8 mouse cellular contexts compared by ENCODE assay signal in the genomic region with DNA sequence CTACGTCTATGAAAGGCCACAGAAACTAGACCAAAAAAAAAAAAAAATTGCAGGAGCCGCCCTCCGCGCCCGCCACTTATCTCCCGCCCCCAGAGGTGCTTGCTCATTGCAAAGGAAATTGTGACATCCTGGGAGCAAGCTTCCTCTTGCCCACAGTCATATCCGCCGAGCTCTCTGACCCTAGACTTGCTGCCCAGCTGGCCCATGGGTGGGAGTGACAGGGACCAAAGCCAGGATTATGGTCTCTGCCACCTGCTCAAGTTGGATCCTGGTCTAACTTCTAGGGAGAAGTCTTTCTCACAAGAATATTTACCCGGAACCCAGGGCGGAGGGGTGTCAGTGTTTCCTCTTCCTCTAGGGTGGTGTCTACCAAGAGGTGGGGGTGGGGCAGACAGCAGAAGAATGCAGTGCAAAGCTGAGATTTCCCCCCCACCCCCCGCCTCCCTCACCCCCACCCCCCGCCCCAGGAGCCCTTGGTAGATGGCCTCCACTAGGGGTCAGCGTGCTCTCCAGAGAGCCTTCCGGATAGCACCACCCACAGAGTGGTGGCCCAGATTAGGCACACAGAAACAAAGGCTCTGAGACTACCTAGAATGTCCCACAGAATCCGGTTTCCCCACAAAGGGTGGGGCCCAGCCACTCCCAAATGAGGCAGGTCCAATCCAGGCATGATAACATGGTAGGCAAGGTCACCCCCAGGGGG. TPM values are rescaled to one million over a fixed set of nuclear protein-coding genes. Genes with fewer than 3 reads are reported as not detected.
DNase-seq lines count a peak whose midpoint lies in the region; ATAC-seq and TF ChIP-seq lines count a peak whose summit lies in the region.

No protein-coding gene starts in this region.

- H3K36me3 ChIP-seq in liver, embryonic 14.5 days (replicated peaks; ENCODE audit: control insufficient read depth, insufficient read depth, low read depth), result no peaks in the 10 kb centered on the region
- H3K36me3 ChIP-seq in small intestine, adult 2 months (ENCODE audit: control insufficient read depth, insufficient read depth, low read length), result no peaks in the 10 kb centered on the region

- TF ChIP-seq CTCF in liver, embryonic 14.5 days (IDR thresholded peaks at IDR 0.05; ENCODE audit: low read depth), result peak; percentile 59
- TF ChIP-seq CTCF in small intestine, adult 2 months (IDR thresholded peaks at IDR 0.05; ENCODE audit: extremely low read depth, insufficient read length, insufficient replicate concordance, low read depth, low read length), result no peak

- H3K4me3 ChIP-seq in liver, embryonic 14.5 days (ENCODE audit: insufficient read depth in 1 of 2, low read depth in 2 of 2, low read length in 2 of 2), result peak overlapping the region; percentile 44 to 61
- H3K4me3 ChIP-seq in small intestine, adult 2 months (ENCODE audit: low read depth, low read length), result peak overlapping the region; percentile 35

- DNase-seq in adrenal gland, adult 2 months, result peak; percentile 62
- no peak for DNase-seq in adrenal gland, postnatal 25 days
- DNase-seq in 3134 (ENCODE audit: extremely low read depth, insufficient read length, low spot score), result peak; percentile 68
- peak; percentile 85 for DNase-seq in c-Kit-positive CD71-positive TER-119-positive erythroid progenitor cells, embryonic 14.5 days (ENCODE audit: low spot score)
- peak; percentile 66 for DNase-seq in heart, postnatal 4 days
- peak; percentile 80 to 84 (median 80) for DNase-seq in liver, embryonic 14.5 days (ENCODE audit: low read depth in 3 of 3, low spot score in 3 of 3)
- no peak for DNase-seq in left cerebral cortex, adult 11 months (ENCODE audit: low spot score)

- peak overlapping the region; percentile 80 for H3K27ac ChIP-seq in liver, embryonic 14.5 days
- H3K27ac ChIP-seq in small intestine, adult 2 months (ENCODE audit: insufficient read depth, low read depth, low read length), result peak overlapping the region; percentile 82

- H3K9ac ChIP-seq in liver, embryonic 14.5 days (replicated peaks), result peak overlapping the region; percentile 59

- no peaks in the 10 kb centered on the region for H3K9me3 ChIP-seq in liver, embryonic 14.5 days (ENCODE audit: control insufficient read depth, low read length)

- H3K27me3 ChIP-seq in liver, embryonic 14.5 days (ENCODE audit: control insufficient read depth, insufficient read depth, low read length), result no peaks in the 10 kb centered on the region
- H3K27me3 ChIP-seq in small intestine, adult 2 months (ENCODE audit: control insufficient read depth, insufficient read depth, low read length), result no peaks in the 10 kb centered on the region

- 4% methylated on average over 15 of the region's 15 CpGs for WGBS in liver, embryonic 14.5 days (ENCODE audit: insufficient replicate concordance)
- 9% methylated on average over 15 of the region's 15 CpGs for WGBS in small intestine, adult 2 months

- no peak for TF ChIP-seq POLR2A in small intestine, adult 2 months (IDR thresholded peaks at IDR 0.05; ENCODE audit: low read depth, low read length)

- H3K4me2 ChIP-seq in liver, embryonic 14.5 days (ENCODE audit: low read depth), result peak overlapping the region; percentile 77

- peak; percentile 73 for TF ChIP-seq EP300 in liver, embryonic 14.5 days (IDR thresholded peaks at IDR 0.05; ENCODE audit: low read depth)

- H3K4me1 ChIP-seq in liver, embryonic 14.5 days (replicated peaks; ENCODE audit: control insufficient read depth in 2 of 2, insufficient read depth in 2 of 2, low read length in 1 of 2), result peaks cover 73 to 82% of the 10 kb centered on the region in 2 experiments
- peaks cover 56% of the 10 kb centered on the region for H3K4me1 ChIP-seq in small intestine, adult 2 months (ENCODE audit: control insufficient read depth, insufficient read depth, insufficient read length, low read length)

- peak; percentile 73 for ATAC-seq in liver, embryonic 14.5 days (ENCODE audit: insufficient read depth)

RNA-seq across cellular contexts. Expression of a gene that starts 10.9 kb away (rescaled TPM):
- 10 to 100 TPM in 1 of 2 experiments, 1 to 10 TPM in 1; 8.2 to 22.7 TPM for total RNA-seq in adrenal gland, adult 2 months (2021)
- polyA plus RNA-seq in adrenal gland, adult 2 months (2012; rRNA removed), result 41.1 and 56.8 TPM in 2 replicates
- total RNA-seq in adrenal gland, postnatal 25 days (2021), result 17.7 and 24.6 TPM in 2 replicates
- 10 to 100 TPM; 16.4 to 17.5 TPM for total RNA-seq in heart, postnatal 4 days (2021)
- polyA plus RNA-seq in liver, embryonic 14.5 days (2012; rRNA removed), result 8.3 and 11.1 TPM in 2 replicates
- polyA plus RNA-seq in liver, embryonic 14.5 days (2014; fragmentation: Nextera tagmentation; extraction: Ambion mirVana), result 3.8 and 5.2 TPM in 2 replicates
- polyA plus RNA-seq in small intestine, adult 2 months (2012; rRNA removed), result 25.3 and 40.8 TPM in 2 replicates

RNA-seq across cellular contexts. Expression of a gene that starts 29.7 kb away (rescaled TPM):
- total RNA-seq in adrenal gland, adult 2 months (2021), result not detected
- polyA plus RNA-seq in adrenal gland, adult 2 months (2012; rRNA removed), result 0.40 TPM in 1 of 2 replicates, not detected in the other
- total RNA-seq in adrenal gland, postnatal 25 days (2021), result not detected in 2 replicates
- total RNA-seq in heart, postnatal 4 days (2021), result not detected
- polyA plus RNA-seq in liver, embryonic 14.5 days (2012; rRNA removed), result not detected in 2 replicates
- not detected in 2 replicates for polyA plus RNA-seq in liver, embryonic 14.5 days (2014; fragmentation: Nextera tagmentation; extraction: Ambion mirVana)
- not detected in 2 replicates for polyA plus RNA-seq in small intestine, adult 2 months (2012; rRNA removed)

RNA-seq across cellular contexts. Expression of a gene that starts 34.6 kb away (rescaled TPM):
- total RNA-seq in adrenal gland, adult 2 months (2021), result 10 to 100 TPM; 24.9 to 26.7 TPM
- polyA plus RNA-seq in adrenal gland, adult 2 months (2012; rRNA removed), result 21.8 and 24.6 TPM in 2 replicates
- 32.7 and 34.1 TPM in 2 replicates for total RNA-seq in adrenal gland, postnatal 25 days (2021)
- 10 to 100 TPM; 29.1 to 33.8 TPM for total RNA-seq in heart, postnatal 4 days (2021)
- polyA plus RNA-seq in liver, embryonic 14.5 days (2012; rRNA removed), result 33.8 and 34.0 TPM in 2 replicates
- polyA plus RNA-seq in liver, embryonic 14.5 days (2014; fragmentation: Nextera tagmentation; extraction: Ambion mirVana), result 25.9 and 32.3 TPM in 2 replicates
- 7.2 and 7.9 TPM in 2 replicates for polyA plus RNA-seq in small intestine, adult 2 months (2012; rRNA removed)

RNA-seq across cellular contexts. Expression of a gene that starts 37.4 kb away (rescaled TPM):
- total RNA-seq in adrenal gland, adult 2 months (2021), result 10 to 100 TPM; 10.2 to 14.2 TPM
- polyA plus RNA-seq in adrenal gland, adult 2 months (2012; rRNA removed), result 13.0 and 14.1 TPM in 2 replicates
- 9.2 and 13.0 TPM in 2 replicates for total RNA-seq in adrenal gland, postnatal 25 days (2021)
- 1 to 10 TPM; 1.1 to 1.5 TPM for total RNA-seq in heart, postnatal 4 days (2021)
- 0.11 and 0.14 TPM in 2 replicates for polyA plus RNA-seq in liver, embryonic 14.5 days (2012; rRNA removed)
- 0.19 and 0.20 TPM in 2 replicates for polyA plus RNA-seq in liver, embryonic 14.5 days (2014; fragmentation: Nextera tagmentation; extraction: Ambion mirVana)
- 0.30 TPM in 1 of 2 replicates, not detected in the other for polyA plus RNA-seq in small intestine, adult 2 months (2012; rRNA removed)

RNA-seq across cellular contexts. Expression of a gene that starts 38.2 kb away (rescaled TPM):
- 10 to 100 TPM; 24.8 to 46.8 TPM for total RNA-seq in adrenal gland, adult 2 months (2021)
- polyA plus RNA-seq in adrenal gland, adult 2 months (2012; rRNA removed), result 54.3 and 62.4 TPM in 2 replicates
- 18.7 and 25.4 TPM in 2 replicates for total RNA-seq in adrenal gland, postnatal 25 days (2021)
- 10 to 100 TPM; 46.2 to 57.9 TPM for total RNA-seq in heart, postnatal 4 days (2021)
- 0.41 and 0.64 TPM in 2 replicates for polyA plus RNA-seq in liver, embryonic 14.5 days (2012; rRNA removed)
- 0.44 and 0.81 TPM in 2 replicates for polyA plus RNA-seq in liver, embryonic 14.5 days (2014; fragmentation: Nextera tagmentation; extraction: Ambion mirVana)
- polyA plus RNA-seq in small intestine, adult 2 months (2012; rRNA removed), result 14.2 and 23.7 TPM in 2 replicates

Comparison
In these comparisons a context has a peak if more than half of its experiments do, and no peak if none do; other contexts are left out.
1. DNase-seq: peak in adrenal gland, adult 2 months (single experiment), 3134 (single experiment), c-Kit-positive CD71-positive TER-119-positive erythroid progenitor cells, embryonic 14.5 days (single experiment), heart, postnatal 4 days (single experiment) and liver, embryonic 14.5 days (3 of 3); none in adrenal gland, postnatal 25 days (single experiment) and left cerebral cortex, adult 11 months (single experiment).